Mouse (Mus musculus): Measurements from ENCODE around the gene Ndufb11. TPM values are rescaled to one million over a fixed set of nuclear protein-coding genes. Genes with fewer than 3 reads are reported as not detected.

Gene Ndufb11
- total RNA-seq, 1 experiment from 2014 or later, result 101 TPM

Other genes starting within 250 kb of the Ndufb11 start
- gene Jade3, start 191.9 kb downstream of the Ndufb11 start, total RNA-seq (2017), result 2.2 to 5.3 TPM (median 2.8 TPM) in 3 replicates
- gene Rgn, start 67.8 kb downstream of the Ndufb11 start, total RNA-seq (2017), result not detected in 3 replicates
- 29.0 to 47.9 TPM (median 33.5 TPM) in 3 replicates for gene Rbm10, start 116 bp downstream of the Ndufb11 start, total RNA-seq (2017)
- 137 to 173 TPM (median 147 TPM) in 3 replicates for gene Uba1, start 40.7 kb upstream of the Ndufb11 start, total RNA-seq (2017)
- gene Cdk16, start 70.3 kb upstream of the Ndufb11 start, total RNA-seq (2017), result 19.4 to 50.3 TPM (median 29.2 TPM) in 3 replicates
- 4.3 to 12.9 TPM (median 5.1 TPM) in 3 replicates for gene Usp11, start 86.3 kb upstream of the Ndufb11 start, total RNA-seq (2017)
- gene Araf, start 180.2 kb upstream of the Ndufb11 start, total RNA-seq (2017), result 52.9 to 87.7 TPM (median 65.5 TPM) in 3 replicates

All from monocyte, adult 5-6 weeks (primary cell).